Mouse (Mus musculus): Measurements from ENCODE around the gene Unc13a. TPM values are rescaled to one million over a fixed set of nuclear protein-coding genes. Genes with fewer than 3 reads are reported as not detected.
"Not testable (repeated sequence)": the region's sequence is repeated elsewhere in the genome, so short reads cannot be mapped to it uniquely, and the experiment has no call there.

Unc13a gene
- 4.4 and 8.4 TPM in 2 replicates for polyA plus RNA-seq (2016; fragmentation: Nextera tagmentation; extraction: Ambion mirVana)

DNA sequence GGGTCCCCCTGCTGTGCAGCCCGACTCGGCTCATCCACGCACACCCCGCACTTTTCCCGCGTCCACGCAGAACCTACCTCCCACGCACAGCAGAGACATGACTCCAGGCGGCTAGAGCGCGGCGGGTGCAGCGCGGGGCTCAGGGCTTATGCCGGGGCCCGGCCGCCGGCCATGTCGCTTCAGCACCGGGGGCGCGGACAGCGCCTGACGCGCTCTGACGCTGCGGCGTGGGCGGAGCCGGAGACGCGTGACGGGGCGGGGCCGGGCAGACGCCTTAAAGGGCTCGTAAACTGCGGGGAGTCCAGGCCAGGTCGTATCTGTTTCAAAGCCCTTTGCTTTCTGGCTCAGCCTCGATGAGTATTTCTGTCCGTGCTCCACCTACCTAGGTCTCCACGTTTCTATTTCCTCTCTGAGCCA is at the start of gene Unc13a:
Gene Unc13a (minus strand): TSS at position 209 of the 417 bp plus-strand sequence.
- H3K4me3 ChIP-seq = peak within 1 kb of the TSS; percentile 68
- peaks cover 88% of the 10 kb centered on the region for H3K27me3 ChIP-seq (ENCODE audit: insufficient read depth, poor library complexity, severe bottlenecking)
- no peaks in the 10 kb centered on the region for H3K36me3 ChIP-seq
- H3K4me1 ChIP-seq (replicated peaks) = peaks cover 61% of the 10 kb centered on the region
- peak within 1 kb of the TSS; percentile 77 for H3K27ac ChIP-seq
- peak; percentile 90 for DNase-seq (ENCODE audit: low spot score)
- WGBS = under 1% methylated on average over 42 of the region's 42 CpGs
- H3K9me3 ChIP-seq = no peaks in the 10 kb centered on the region

DNA sequence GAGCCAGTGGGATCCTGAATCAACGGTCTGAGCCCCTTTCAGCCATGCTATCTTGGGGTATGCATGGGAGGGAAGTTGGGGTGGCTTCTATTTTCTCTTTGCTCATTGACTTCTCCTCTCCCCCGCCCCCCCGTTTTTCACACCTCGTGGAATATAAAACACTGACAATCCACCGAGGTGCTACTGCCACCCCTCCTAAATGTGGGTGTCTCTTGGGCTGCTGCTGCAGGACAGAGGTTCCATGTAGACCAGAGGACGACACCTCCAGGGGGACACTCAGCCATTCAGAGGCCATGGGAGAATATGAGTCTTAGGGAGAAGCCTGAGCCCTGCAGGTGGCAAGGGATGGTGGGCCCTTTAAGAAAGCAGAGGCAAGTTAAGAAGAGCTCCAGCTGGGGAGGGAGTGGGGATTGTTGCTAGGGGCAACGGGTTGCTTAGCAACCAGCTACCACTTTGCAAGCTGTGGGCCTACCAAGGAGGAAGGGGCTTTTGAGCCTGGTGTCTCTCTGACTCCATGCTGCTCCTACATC is 48.4 kb upstream of the Unc13a start:
- peak; percentile 86 for DNase-seq (ENCODE audit: low spot score)
- Histone ChIP-seq H3K27me3 (ENCODE audit: insufficient read depth, poor library complexity, severe bottlenecking) (peaks cover 24% of the 10 kb centered on the region), H3K4me1 (replicated peaks) (peaks cover 66% of the 10 kb centered on the region), H3K4me3 (peak overlapping the region; percentile 29), H3K9me3 (no peaks in the 10 kb centered on the region), H3K36me3 (peaks cover 18% of the 10 kb centered on the region), H3K27ac (peak overlapping the region; percentile 81)
- 31% methylated on average over 7 of the region's 7 CpGs for WGBS

DNA sequence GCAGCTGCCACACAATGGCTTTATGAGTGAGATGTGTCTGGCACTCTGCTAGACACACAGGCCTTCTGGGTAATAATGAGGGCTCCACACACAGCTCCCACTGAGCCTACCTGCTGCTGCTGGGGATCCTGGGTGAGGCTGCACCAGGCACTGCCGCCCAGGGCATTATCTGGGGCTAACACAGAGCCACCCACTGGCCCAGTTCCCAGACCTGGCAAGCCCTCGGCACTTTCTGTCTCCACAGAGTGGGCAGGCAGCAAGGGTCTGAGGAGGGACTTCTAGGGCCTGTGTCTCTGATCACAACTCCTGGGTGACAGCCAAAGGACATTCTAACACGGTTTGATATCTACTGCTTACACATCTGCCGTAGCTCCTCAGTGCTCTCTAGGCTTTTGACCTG is 47.7 kb upstream of the Unc13a start:
- Histone ChIP-seq H3K4me3 (no peak overlapping the region), H3K36me3 (peaks cover 22% of the 10 kb centered on the region), H3K9me3 (no peaks in the 10 kb centered on the region), H3K27ac (peak overlapping the region; percentile 77), H3K4me1 (replicated peaks) (peaks cover 58% of the 10 kb centered on the region), H3K27me3 (ENCODE audit: insufficient read depth, poor library complexity, severe bottlenecking) (peaks cover 22% of the 10 kb centered on the region)
- DNase-seq (ENCODE audit: low spot score) = no peak
- WGBS = 67% methylated on average over 4 of the region's 4 CpGs

DNA sequence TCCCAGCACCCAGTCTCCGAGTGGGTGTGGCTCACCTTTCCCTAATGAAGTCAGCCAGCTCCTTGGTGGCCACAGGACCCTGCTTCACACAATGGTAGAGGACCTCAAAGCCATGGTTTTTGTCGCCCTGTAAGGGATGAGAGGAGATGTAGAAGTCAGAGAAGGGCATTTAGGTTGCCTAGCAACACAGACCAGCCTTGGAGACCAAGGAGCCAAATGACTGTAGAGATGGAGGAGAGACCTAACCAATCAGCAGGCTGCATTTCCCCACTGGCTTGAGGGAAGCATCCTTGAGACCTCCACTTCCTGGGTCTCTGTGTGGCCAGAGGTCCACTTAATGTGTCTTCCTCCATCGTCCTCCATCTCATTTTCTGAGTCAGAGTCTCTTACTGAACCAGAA is 46.7 kb upstream of the Unc13a start:
- 31% methylated on average over 3 of the region's 3 CpGs for WGBS
- no peak for DNase-seq (ENCODE audit: low spot score)
- Histone ChIP-seq H3K27me3 (ENCODE audit: insufficient read depth, poor library complexity, severe bottlenecking) (peaks cover 13% of the 10 kb centered on the region), H3K9me3 (no peaks in the 10 kb centered on the region), H3K27ac (0 out of 2 replicates have a peak overlapping the region, but pooled peaks have one; percentile 12), H3K4me3 (no peak overlapping the region), H3K4me1 (replicated peaks) (peaks cover 55% of the 10 kb centered on the region), H3K36me3 (peaks cover 25% of the 10 kb centered on the region)

DNA sequence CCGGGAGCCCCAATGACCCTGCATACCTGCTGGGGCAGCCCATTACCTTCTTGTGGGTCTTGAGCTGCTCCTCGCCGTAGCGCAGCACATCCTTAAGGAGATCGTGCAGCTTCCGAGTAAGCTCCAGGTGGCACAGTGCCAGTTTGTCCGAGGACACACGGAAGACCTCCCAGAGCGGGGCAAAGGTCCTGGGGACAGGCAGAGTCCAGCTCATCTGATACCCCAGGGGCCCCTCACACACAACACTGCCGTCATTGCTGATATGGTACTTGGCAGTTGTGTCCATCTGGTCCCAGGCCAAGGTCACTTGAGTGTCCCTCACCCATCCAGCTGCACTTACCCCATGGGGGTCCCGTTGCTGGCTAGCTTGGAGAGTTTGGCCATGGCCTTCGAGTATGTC is 45.5 kb upstream of the Unc13a start:
- no peak overlapping the region for H3K4me3 ChIP-seq
- DNase-seq (ENCODE audit: low spot score) = no peak
- H3K27me3 ChIP-seq (ENCODE audit: insufficient read depth, poor library complexity, severe bottlenecking) = peaks cover 8% of the 10 kb centered on the region
- no peaks in the 10 kb centered on the region for H3K9me3 ChIP-seq
- no peak overlapping the region for H3K27ac ChIP-seq
- 90% methylated on average over 12 of the region's 12 CpGs for WGBS
- peaks cover 45% of the 10 kb centered on the region for H3K4me1 ChIP-seq (replicated peaks)
- peaks cover 33% of the 10 kb centered on the region for H3K36me3 ChIP-seq

DNA sequence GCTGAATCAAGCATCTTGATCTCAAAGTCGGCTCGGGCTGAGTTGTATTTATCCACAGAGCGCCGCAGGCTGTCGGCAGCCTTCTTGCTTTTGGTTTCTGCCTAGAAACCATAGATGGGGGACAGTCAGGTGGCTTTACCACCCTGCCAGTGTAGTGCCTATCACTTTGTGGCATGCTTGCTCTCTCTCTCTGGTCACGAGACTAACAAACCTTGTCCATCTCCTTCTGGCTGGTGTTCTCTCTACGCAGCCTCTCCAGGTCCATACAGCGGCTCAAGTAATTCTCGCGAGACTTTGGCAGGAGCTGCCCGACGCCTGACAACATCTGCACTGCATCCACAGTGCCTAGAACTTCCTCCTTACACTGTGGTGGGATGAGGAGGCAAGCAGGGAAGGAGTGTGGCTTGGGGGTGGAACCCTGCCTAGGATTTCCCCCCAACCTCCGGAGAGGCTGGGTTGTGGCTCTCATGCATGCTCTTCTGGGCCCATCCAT is 45.0 kb upstream of the Unc13a start:
- H3K9me3 ChIP-seq = no peaks in the 10 kb centered on the region
- H3K4me3 ChIP-seq = no peak overlapping the region
- H3K27ac ChIP-seq = no peak overlapping the region
- H3K36me3 ChIP-seq = peaks cover 33% of the 10 kb centered on the region
- peaks cover 40% of the 10 kb centered on the region for H3K4me1 ChIP-seq (replicated peaks)
- 86% methylated on average over 13 of the region's 13 CpGs for WGBS
- peaks cover 13% of the 10 kb centered on the region for H3K27me3 ChIP-seq (ENCODE audit: insufficient read depth, poor library complexity, severe bottlenecking)
- DNase-seq (ENCODE audit: low spot score) = no peak

DNA sequence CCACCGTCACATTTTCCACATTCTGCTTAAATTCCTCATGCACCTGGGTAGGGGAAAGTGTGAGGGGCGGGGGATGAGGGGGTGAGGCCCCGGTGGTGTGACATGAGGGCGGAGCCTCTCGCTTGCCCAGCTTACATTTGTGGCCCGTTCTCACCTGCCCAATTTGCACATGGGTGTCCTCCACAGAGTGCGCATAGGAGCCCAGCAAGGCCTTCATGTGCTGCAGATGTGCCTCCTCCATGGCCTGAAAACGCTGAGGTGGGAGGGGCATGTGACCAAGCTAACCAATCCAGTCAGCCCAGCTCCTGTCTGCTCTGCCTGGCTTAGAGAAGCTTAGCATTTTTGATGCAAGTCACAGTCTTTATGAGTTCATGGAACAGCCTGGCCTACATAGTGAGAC is 44.0 kb upstream of the Unc13a start:
- peaks cover 29% of the 10 kb centered on the region for H3K4me1 ChIP-seq (replicated peaks)
- peaks cover 33% of the 10 kb centered on the region for H3K36me3 ChIP-seq
- 52% methylated on average over 8 of the region's 8 CpGs for WGBS
- no peak overlapping the region for H3K4me3 ChIP-seq
- no peaks in the 10 kb centered on the region for H3K9me3 ChIP-seq
- H3K27me3 ChIP-seq (ENCODE audit: insufficient read depth, poor library complexity, severe bottlenecking) = peaks cover 21% of the 10 kb centered on the region
- no peak for DNase-seq (ENCODE audit: low spot score)
- no peak overlapping the region for H3K27ac ChIP-seq

DNA sequence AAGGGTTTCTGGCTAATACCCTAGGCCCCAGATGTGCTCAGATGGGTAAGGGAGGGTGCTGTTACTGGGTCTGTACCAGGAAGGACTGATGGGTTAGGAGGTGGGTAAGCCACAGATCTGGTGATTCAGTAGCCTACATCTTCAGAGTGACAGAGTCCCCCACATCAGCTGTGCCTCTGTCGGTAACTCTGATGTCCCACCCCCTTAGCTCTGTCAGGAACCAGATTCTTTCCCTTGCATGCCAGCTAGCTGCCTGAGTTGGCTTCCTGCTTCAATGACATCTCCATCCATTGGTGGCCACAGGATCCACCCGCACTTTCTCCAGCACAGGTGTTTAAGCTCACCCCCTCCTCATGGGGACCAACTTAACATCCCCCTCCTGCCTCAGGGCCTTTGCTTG is 40.0 kb upstream of the Unc13a start:
- H3K36me3 ChIP-seq = peaks cover 19% of the 10 kb centered on the region
- H3K27me3 ChIP-seq (ENCODE audit: insufficient read depth, poor library complexity, severe bottlenecking) = peaks cover 49% of the 10 kb centered on the region
- DNase-seq (ENCODE audit: low spot score) = no peak
- 79% methylated on average over 2 of the region's 2 CpGs for WGBS
- H3K4me1 ChIP-seq (replicated peaks) = peaks cover 13% of the 10 kb centered on the region; the same call in 1 of the 2 replicates
- H3K9me3 ChIP-seq = no peaks in the 10 kb centered on the region
- no peak overlapping the region for H3K27ac ChIP-seq
- H3K4me3 ChIP-seq = no peak overlapping the region

DNA sequence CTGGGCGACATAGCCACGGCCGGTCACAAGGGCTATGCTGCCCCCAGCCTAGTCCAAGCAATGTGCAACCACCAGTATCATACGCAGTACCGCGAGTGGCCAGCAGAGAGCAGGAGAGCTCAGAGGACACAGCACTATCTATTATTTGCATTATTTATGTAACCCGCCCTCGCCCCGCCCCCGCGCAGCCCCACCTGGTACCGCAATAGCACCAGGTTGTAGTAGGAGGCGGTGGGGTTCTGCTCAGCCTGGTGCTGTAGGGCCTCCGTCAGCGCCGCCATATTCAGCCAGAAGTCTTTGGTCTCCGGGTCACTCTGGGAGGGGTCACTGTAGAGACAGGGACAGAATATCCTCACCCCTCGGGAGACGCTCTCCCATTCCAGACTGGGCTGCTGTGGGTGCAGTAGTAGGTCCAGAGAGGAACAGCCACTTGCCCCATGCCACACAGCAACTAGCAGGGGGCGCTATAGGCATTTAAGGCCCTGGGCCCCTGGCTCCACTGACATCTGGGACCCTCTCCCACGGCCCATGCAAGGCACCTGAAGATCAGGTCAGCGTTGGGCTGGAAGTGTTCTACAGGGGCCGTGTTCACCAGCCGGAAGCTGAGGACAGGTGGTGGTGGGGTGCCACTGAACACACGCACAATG is 38.4 kb upstream of the Unc13a start:
- peaks cover 13% of the 10 kb centered on the region; the same call in 1 of the 2 replicates for H3K4me1 ChIP-seq (replicated peaks)
- peaks cover 58% of the 10 kb centered on the region for H3K27me3 ChIP-seq (ENCODE audit: insufficient read depth, poor library complexity, severe bottlenecking)
- no peaks in the 10 kb centered on the region for H3K9me3 ChIP-seq
- DNase-seq (ENCODE audit: low spot score) = peak; percentile 89
- 19% methylated on average over 25 of the region's 25 CpGs for WGBS
- H3K4me3 ChIP-seq = peak overlapping the region; percentile 23
- peaks cover 15% of the 10 kb centered on the region; the same call in 1 of the 2 replicates for H3K36me3 ChIP-seq
- H3K27ac ChIP-seq = no peak overlapping the region

DNA sequence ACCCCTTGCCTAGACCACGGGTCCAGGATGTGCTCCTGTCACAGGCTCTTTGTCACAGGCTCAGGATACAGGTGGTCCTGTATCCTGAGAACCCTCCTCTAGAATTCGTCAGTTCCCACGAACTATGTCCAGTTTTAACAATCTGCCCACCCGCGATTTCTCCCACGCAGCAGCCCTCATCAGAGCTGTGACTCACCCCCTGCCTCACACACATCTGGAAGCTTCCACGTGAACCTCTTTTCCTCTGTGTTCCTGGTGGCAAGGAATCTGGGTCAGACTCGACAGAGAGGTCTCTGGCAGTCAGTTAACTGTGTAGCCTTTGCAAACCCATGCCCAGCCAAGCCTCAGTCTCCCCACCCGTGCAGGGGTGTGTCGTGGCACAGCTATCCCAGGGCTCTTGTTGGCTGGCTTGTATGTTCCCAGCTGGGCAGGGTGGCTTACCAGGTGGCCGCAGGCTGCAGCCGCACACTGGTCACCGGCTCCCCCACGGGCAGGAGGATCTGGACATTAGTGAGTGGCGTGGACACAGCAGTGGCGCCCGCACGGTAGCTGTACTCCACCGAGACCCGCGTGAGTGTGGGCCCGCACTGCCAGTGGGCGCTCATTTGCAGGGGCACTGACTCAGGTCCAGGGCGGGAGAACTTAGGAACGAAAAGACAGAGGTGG is 37.7 kb upstream of the Unc13a start:
- Histone ChIP-seq H3K4me3 (peak overlapping the region; percentile 23), H3K36me3 (peaks cover 11% of the 10 kb centered on the region; the same call in 1 of the 2 replicates), H3K27ac (no peak overlapping the region), H3K27me3 (ENCODE audit: insufficient read depth, poor library complexity, severe bottlenecking) (peaks cover 59% of the 10 kb centered on the region), H3K4me1 (replicated peaks) (peaks cover 13% of the 10 kb centered on the region; the same call in 1 of the 2 replicates), H3K9me3 (no peaks in the 10 kb centered on the region)
- 40% methylated on average over 25 of the region's 25 CpGs for WGBS
- DNase-seq (ENCODE audit: low spot score) = no peak

DNA sequence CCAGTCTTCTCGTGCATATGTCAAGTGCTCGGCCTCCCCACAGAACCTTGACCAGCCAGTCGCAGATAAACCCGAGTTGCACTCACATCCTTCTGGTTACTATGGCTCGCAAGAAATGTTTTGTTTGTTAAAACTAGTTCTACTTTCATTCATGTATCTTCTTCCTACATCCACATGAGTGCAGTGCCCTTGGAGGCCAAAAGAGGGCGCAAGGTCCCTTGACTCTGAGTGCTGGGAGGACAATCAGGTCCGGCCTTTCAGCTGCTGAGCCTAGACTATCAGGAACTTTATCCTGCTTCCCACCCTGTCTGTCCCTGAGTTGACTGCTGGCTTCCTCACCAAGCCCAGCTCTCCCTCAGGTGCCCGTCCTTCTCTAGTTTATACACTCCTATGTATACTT is 36.3 kb upstream of the Unc13a start:
- WGBS = 37% methylated on average over 8 of the region's 8 CpGs
- peaks cover 13% of the 10 kb centered on the region; the same call in 1 of the 2 replicates for H3K4me1 ChIP-seq (replicated peaks)
- H3K27ac ChIP-seq = no peak overlapping the region
- peaks cover 73% of the 10 kb centered on the region for H3K27me3 ChIP-seq (ENCODE audit: insufficient read depth, poor library complexity, severe bottlenecking)
- H3K4me3 ChIP-seq = no peak overlapping the region
- peak; percentile 61 for DNase-seq (ENCODE audit: low spot score)
- no peaks in the 10 kb centered on the region for H3K9me3 ChIP-seq
- H3K36me3 ChIP-seq = peaks cover 5% of the 10 kb centered on the region; the same call in 1 of the 2 replicates

DNA sequence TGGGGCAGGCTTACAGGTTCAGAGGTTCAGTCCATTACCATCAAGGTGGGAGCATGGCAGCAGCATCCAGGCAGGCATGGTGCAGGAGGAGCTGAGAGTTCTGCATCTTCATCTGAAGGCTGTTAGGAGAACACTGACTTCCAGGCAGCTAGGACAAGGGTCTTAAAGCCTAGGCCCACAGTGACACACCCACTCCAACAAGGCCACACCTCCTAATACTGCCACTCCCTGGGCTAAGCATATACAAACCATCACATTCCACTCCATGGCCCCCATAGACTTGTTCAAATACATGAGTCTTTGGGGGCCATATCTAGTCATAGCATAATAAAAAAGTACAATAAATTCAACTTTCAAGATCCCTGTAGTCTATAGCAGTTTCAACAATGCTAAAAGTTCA is 31.8 kb upstream of the Unc13a start:
- Histone ChIP-seq H3K4me1 (replicated peaks) (peaks cover 18% of the 10 kb centered on the region), H3K27me3 (ENCODE audit: insufficient read depth, poor library complexity, severe bottlenecking) (peaks cover 92% of the 10 kb centered on the region)
- H3K4me3 ChIP-seq; H3K9me3 ChIP-seq; H3K36me3 ChIP-seq; H3K27ac ChIP-seq; DNase-seq (ENCODE audit: low spot score): not testable (repeated sequence)

DNA sequence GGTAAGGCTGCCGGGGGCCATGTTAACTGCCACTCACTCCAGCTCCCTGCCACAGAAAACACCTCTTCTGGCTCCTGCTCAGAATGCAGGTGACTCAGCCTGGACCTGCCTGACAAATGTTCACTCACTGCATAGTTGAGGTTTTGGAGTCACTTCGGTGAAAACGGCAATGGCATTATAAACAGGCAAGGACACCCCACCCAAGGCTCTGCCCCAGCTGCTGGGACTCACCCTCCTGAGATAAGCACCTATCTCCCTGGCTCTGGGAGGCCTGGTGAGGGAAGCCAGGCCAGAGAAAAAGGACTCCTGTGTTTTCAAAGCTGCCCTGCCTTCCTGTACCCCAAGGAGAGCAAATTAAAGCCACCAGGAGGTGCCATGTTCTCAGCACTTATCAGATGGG is 31.4 kb upstream of the Unc13a start:
- DNase-seq (ENCODE audit: low spot score) = no peak
- Histone ChIP-seq H3K9me3 (0 out of 2 replicates have a peak, but pooled peaks cover 2% of the 10 kb centered on the region), H3K4me3 (no peak overlapping the region), H3K4me1 (replicated peaks) (peaks cover 20% of the 10 kb centered on the region), H3K27me3 (ENCODE audit: insufficient read depth, poor library complexity, severe bottlenecking) (peaks cover 92% of the 10 kb centered on the region), H3K27ac (no peak overlapping the region), H3K36me3 (no peaks in the 10 kb centered on the region)
- 79% methylated on average over 3 of the region's 3 CpGs for WGBS
